Mouse (Mus musculus) E14TG2a.4 (cell line): Measurements from ENCODE around the gene Cnot9.

Experiments used
- CTCF ChIP-seq: conservative IDR thresholded peaks from 2 replicates; pipeline ENCODE4 v1.5.1; 2014; ENCODE audit warnings: low read length
- NANOG ChIP-seq: IDR thresholded peaks from 2 replicates; pipeline ENCODE4 v1.6.1; 2014; ENCODE audit warnings: borderline replicate concordance, low read length, mixed read lengths

DNA sequence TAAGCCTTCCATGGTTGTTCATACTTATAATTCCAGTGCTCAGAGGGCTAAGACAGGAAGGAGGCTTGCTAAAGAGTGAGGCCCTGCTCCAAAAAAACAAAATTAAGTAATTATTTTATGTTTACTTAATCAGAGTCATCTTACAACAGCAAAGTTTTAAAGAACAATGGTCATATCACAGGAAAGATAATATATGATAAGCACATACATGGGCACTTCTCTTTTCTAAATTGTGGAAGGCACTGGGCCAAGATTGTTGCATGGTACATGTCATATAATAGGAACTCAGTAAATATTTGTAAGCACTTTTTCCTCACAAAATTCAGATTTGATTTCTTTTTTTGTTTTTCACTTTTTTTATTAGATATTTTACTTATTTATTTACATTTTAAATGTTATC is 14.0 kb downstream of the Cnot9 start:
- TF ChIP-seq CTCF (no peak), NANOG (no peak)
